8 mouse cellular contexts compared by ENCODE assay signal in the genomic region with DNA sequence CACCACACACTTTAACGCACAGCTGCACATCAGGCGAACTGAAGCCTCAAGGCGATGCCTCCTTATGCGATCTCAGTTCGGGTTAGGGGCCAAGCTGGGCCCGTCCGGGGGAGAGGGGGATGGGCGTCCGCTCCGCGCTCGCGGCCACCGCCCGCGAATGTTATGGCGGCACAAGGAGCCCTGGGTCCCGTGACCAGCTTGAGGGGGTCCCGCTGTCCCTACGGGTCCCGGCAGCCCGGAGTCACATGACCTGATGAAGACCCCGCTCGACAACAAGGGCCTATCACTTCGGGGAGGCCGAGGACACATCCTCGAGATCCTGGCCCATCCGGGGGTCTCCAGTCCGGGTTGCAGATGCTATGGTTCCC. TPM values are rescaled to one million over a fixed set of nuclear protein-coding genes. Genes with fewer than 3 reads are reported as not detected.
A peak's percentile ranks its signal among the peaks of the same experiment; 100 is the strongest.
DNase-seq lines count a peak whose midpoint lies in the region; ATAC-seq lines count a peak whose summit lies in the region.

No protein-coding gene starts in this region.

- peak overlapping the region; percentile 59 for H3K4me3 ChIP-seq in forebrain, embryonic 15.5 days
- peak overlapping the region; percentile 79 for H3K4me3 ChIP-seq in limb, embryonic 11.5 days (ENCODE audit: low read depth, low read length)
- peak overlapping the region; percentile 73 for H3K4me3 ChIP-seq in midbrain, embryonic 12.5 days

- H3K9ac ChIP-seq in forebrain, embryonic 15.5 days (replicated peaks): peak overlapping the region; percentile 66
- H3K9ac ChIP-seq in limb, embryonic 11.5 days (ENCODE audit: low read length): peak overlapping the region; percentile 84
- peak overlapping the region; percentile 65 for H3K9ac ChIP-seq in midbrain, embryonic 12.5 days (replicated peaks)

- peaks cover 17% of the 10 kb centered on the region for H3K4me1 ChIP-seq in forebrain, embryonic 15.5 days
- H3K4me1 ChIP-seq in limb, embryonic 11.5 days (ENCODE audit: control insufficient read depth, insufficient read depth, low read length): peaks cover 5% of the 10 kb centered on the region; the same call in 1 of the 2 replicates
- peaks cover 13% of the 10 kb centered on the region for H3K4me1 ChIP-seq in midbrain, embryonic 12.5 days

- no peaks in the 10 kb centered on the region for H3K9me3 ChIP-seq in forebrain, embryonic 15.5 days
- no peaks in the 10 kb centered on the region for H3K9me3 ChIP-seq in limb, embryonic 11.5 days (ENCODE audit: control insufficient read depth, low read length)
- no peaks in the 10 kb centered on the region for H3K9me3 ChIP-seq in midbrain, embryonic 12.5 days

- DNase-seq in adrenal gland, postnatal 14 days: peak; percentile 53
- no peak for DNase-seq in adrenal gland, adult 2 months
- peak; percentile 38 for DNase-seq in ovary, postnatal 10 days (ENCODE audit: low spot score)
- no peak for DNase-seq in ovary, postnatal 36 days (ENCODE audit: low spot score)
- no peak for DNase-seq in limb, embryonic 11.5 days (ENCODE audit: low spot score)
- no peak for DNase-seq in frontal cortex, postnatal 36 days (ENCODE audit: low spot score in 2 of 2)

- H3K27ac ChIP-seq in forebrain, embryonic 15.5 days (replicated peaks): no peak overlapping the region
- H3K27ac ChIP-seq in limb, embryonic 11.5 days (replicated peaks; ENCODE audit: low read depth, low read length): no peak overlapping the region
- peak overlapping the region; percentile 68 for H3K27ac ChIP-seq in midbrain, embryonic 12.5 days (replicated peaks)

- WGBS in forebrain, embryonic 15.5 days: under 1% methylated on average over 29 of the region's 29 CpGs
- under 1% methylated on average over 29 of the region's 29 CpGs for WGBS in limb, embryonic 11.5 days
- WGBS in midbrain, embryonic 12.5 days: 0% methylated on average over 29 of the region's 29 CpGs

- H3K27me3 ChIP-seq in forebrain, embryonic 15.5 days: no peaks in the 10 kb centered on the region
- no peaks in the 10 kb centered on the region for H3K27me3 ChIP-seq in limb, embryonic 11.5 days (ENCODE audit: control insufficient read depth, insufficient read depth, low read length)
- no peaks in the 10 kb centered on the region for H3K27me3 ChIP-seq in midbrain, embryonic 12.5 days

- H3K4me2 ChIP-seq in forebrain, embryonic 15.5 days (replicated peaks): peak overlapping the region; percentile 80
- peak overlapping the region; percentile 69 for H3K4me2 ChIP-seq in limb, embryonic 11.5 days (ENCODE audit: low read depth, severe bottlenecking)
- H3K4me2 ChIP-seq in midbrain, embryonic 12.5 days (replicated peaks): peak overlapping the region; percentile 75

- peak; percentile 82 for ATAC-seq in forebrain, embryonic 15.5 days (replicated peaks)
- ATAC-seq in limb, embryonic 11.5 days (ENCODE audit: insufficient number of reproducible peaks, low FRiP score, low TSS enrichment, low read depth): peak; percentile 83
- peak; percentile 88 for ATAC-seq in midbrain, embryonic 12.5 days (ENCODE audit: low FRiP score, low read depth)

- H3K36me3 ChIP-seq in forebrain, embryonic 15.5 days: peaks cover 25% of the 10 kb centered on the region
- peaks cover 6% of the 10 kb centered on the region; the same call in 1 of the 2 replicates for H3K36me3 ChIP-seq in limb, embryonic 11.5 days (ENCODE audit: control insufficient read depth, insufficient read depth, low read length)
- H3K36me3 ChIP-seq in midbrain, embryonic 12.5 days: peaks cover 31% of the 10 kb centered on the region

RNA-seq across cellular contexts. Expression of a gene that starts 0.9 kb away (rescaled TPM):
- total RNA-seq in adrenal gland, postnatal 14 days (2021): 306 and 371 TPM in 2 replicates
- 100 to 1,000 TPM; 215 to 516 TPM for total RNA-seq in adrenal gland, adult 2 months (2021)
- 61.3 and 81.3 TPM in 2 replicates for polyA plus RNA-seq in adrenal gland, adult 2 months (2012; rRNA removed)
- 101 and 112 TPM in 2 replicates for polyA plus RNA-seq in forebrain, embryonic 15.5 days (2015; fragmentation: Nextera tagmentation; extraction: Ambion mirVana)
- 132 and 133 TPM in 2 replicates for polyA plus RNA-seq in limb, embryonic 11.5 days (2014; fragmentation: Nextera tagmentation; extraction: Ambion mirVana)
- 103 and 116 TPM in 2 replicates for polyA plus RNA-seq in midbrain, embryonic 12.5 days (2016; fragmentation: Nextera tagmentation; extraction: Ambion mirVana)

RNA-seq across cellular contexts. Expression of a gene that starts 57.3 kb away (rescaled TPM):
- total RNA-seq in adrenal gland, postnatal 14 days (2021): 48.3 and 50.7 TPM in 2 replicates
- total RNA-seq in adrenal gland, adult 2 months (2021): 10 to 100 TPM; 49.7 to 55.9 TPM
- polyA plus RNA-seq in adrenal gland, adult 2 months (2012; rRNA removed): 6.0 and 6.2 TPM in 2 replicates
- polyA plus RNA-seq in forebrain, embryonic 15.5 days (2015; fragmentation: Nextera tagmentation; extraction: Ambion mirVana): 10.2 and 10.3 TPM in 2 replicates
- 33.1 and 34.0 TPM in 2 replicates for polyA plus RNA-seq in limb, embryonic 11.5 days (2014; fragmentation: Nextera tagmentation; extraction: Ambion mirVana)
- polyA plus RNA-seq in midbrain, embryonic 12.5 days (2016; fragmentation: Nextera tagmentation; extraction: Ambion mirVana): 16.4 and 19.2 TPM in 2 replicates

Comparison
In these comparisons a context has a peak if more than half of its experiments do, and no peak if none do; other contexts are left out.
1. DNase-seq: peak in adrenal gland, postnatal 14 days (single experiment) and ovary, postnatal 10 days (single experiment); none in adrenal gland, adult 2 months (single experiment), ovary, postnatal 36 days (single experiment), limb, embryonic 11.5 days (single experiment) and frontal cortex, postnatal 36 days (0 of 2).
2. Peak in every context shown above with its lines, with median percentiles within 50 percentile points of each other: ATAC-seq, H3K4me2 ChIP-seq, H3K4me3 ChIP-seq and H3K9ac ChIP-seq.